Mouse (Mus musculus): ENCODE data around the gene AI467606. TPM values are rescaled to one million over a fixed set of nuclear protein-coding genes. Genes with fewer than 3 reads are reported as not detected.

Gene AI467606
- total and polyA plus RNA-seq, 2 experiments from 2014 or later: 1.3 to 1.4 TPM

DNA sequence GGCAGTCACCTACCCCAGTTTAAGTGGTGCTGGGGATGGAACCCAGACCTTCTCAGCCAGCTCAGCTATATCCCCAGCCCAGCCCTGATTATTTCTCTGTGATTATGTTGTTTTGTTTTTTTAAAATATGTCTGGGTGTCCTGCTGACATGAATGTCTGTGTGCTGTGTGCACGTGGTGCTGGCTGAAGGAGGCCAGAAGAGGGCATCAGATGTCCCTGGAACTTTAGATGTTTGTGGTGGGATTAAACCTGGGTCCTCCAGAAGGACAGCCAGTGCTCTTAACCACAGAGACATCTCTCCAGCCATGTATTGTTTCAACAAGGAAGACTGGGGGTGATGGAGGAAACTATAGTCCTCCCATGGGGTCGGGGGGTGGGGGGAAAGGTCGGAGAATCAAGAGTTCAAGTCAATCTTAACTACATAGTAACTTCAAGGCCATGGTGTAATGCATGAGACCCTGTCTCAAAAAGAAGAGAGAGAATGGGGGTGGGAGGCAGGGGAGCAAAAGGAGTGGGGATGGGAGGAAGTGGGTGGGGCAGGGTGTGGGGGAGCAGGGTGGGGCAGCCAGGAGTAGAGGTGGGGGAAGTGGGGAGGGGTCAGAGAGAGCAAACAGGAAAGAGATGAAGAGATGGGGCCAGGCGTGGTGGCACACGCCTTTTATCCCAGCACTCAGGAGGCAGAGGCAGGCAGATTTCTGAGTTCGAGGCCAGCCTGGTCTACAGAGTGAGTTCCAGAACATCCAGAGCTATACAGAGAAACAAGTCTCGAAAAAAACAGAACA is 49.7 kb downstream of the AI467606 start:
- WGBS: 65% methylated on average over 7 of the region's 7 CpGs
- no peak for DNase-seq
- no peaks in the 10 kb centered on the region for H3K4me1 ChIP-seq (ENCODE audit: insufficient read depth)

DNA sequence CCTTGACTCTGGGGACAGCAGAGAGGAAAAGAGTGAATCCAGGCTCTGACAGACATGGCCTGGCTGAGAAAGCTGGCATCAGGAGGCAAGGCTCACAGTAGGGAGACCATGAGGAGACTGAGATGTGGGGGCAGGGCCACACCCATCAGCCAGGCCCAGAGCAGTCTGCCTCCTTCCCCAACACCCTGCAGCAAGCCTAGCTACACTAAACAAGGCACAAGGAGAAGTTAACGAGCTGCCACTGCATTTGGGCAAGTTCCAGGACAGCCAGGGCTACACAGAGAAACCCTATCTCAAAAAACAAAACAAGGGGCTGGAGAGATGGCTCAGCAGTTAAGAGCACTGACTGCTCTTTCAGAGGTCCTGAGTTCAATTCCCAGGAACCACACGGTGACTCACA is 51.1 kb downstream of the AI467606 start:
- 38% methylated on average over 2 of the region's 2 CpGs for WGBS
- DNase-seq (no peak), ATAC-seq (no peak)
- Histone ChIP-seq H3K9ac (no peak overlapping the region), H3K4me2 (ENCODE audit: low read depth) (no peak overlapping the region), H3K36me3 (ENCODE audit: insufficient read depth) (no peaks in the 10 kb centered on the region), H3K27me3 (ENCODE audit: insufficient read depth, low read length) (no peaks in the 10 kb centered on the region), H3K4me3 (ENCODE audit: low read depth, low read length) (no peak overlapping the region), H3K27ac (ENCODE audit: low read depth, low read length) (no peak overlapping the region), H3K9me3 (ENCODE audit: low read length) (no peaks in the 10 kb centered on the region), H3K4me1 (ENCODE audit: insufficient read depth) (no peaks in the 10 kb centered on the region)
- TF ChIP-seq CTCF (IDR thresholded peaks at IDR 0.05; ENCODE audit: low read depth): no peak

More for the DNA sequence above, 49.7 kb downstream of the AI467606 start:
- Histone ChIP-seq H3K27me3 (ENCODE audit: insufficient read depth, low read length) (no peaks in the 10 kb centered on the region), H3K4me3 (ENCODE audit: low read depth, low read length) (no peak overlapping the region), H3K9ac (no peak overlapping the region), H3K4me2 (ENCODE audit: low read depth) (no peak overlapping the region), H3K9me3 (ENCODE audit: low read length) (no peaks in the 10 kb centered on the region), H3K27ac (ENCODE audit: low read depth, low read length) (no peak overlapping the region), H3K36me3 (ENCODE audit: insufficient read depth) (no peaks in the 10 kb centered on the region)
- TF ChIP-seq CTCF (IDR thresholded peaks at IDR 0.05; ENCODE audit: low read depth): no peak
- no peak for ATAC-seq

DNA sequence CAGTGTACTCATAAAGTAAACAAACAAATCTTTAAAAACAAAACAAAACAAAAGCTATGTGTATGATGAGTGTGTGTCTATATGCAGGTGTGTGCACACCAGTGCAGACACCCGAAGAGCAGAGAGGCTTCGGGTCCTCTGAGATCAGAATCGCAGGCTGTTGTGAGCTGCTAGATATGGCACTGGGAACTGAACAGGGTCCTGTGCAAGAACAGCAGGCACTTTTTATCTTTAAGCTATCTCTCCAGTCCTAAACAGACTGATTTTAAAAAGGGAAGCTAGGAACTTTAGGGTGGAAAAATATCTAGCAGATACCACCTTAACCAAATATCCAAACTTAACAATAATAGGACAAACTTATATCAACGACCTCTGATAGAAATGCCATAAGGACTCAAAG is 51.5 kb downstream of the AI467606 start:
- H3K4me3 ChIP-seq (ENCODE audit: low read depth, low read length): no peak overlapping the region
- no peak overlapping the region for H3K9ac ChIP-seq
- no peaks in the 10 kb centered on the region for H3K4me1 ChIP-seq (ENCODE audit: insufficient read depth)
- no peaks in the 10 kb centered on the region for H3K36me3 ChIP-seq (ENCODE audit: insufficient read depth)
- H3K27me3 ChIP-seq (ENCODE audit: insufficient read depth, low read length): no peaks in the 10 kb centered on the region
- WGBS: 84% methylated on average over 4 of the region's 4 CpGs
- ATAC-seq: no peak
- H3K27ac ChIP-seq (ENCODE audit: low read depth, low read length): no peak overlapping the region
- DNase-seq: no peak
- H3K9me3 ChIP-seq (ENCODE audit: low read length): no peaks in the 10 kb centered on the region
- H3K4me2 ChIP-seq (ENCODE audit: low read depth): no peak overlapping the region
- TF ChIP-seq CTCF (IDR thresholded peaks at IDR 0.05; ENCODE audit: low read depth): no peak

Small RNA genes within 50 kb of the gene (microRNA-seq; reads per million reads assigned to microRNA genes)
- gene Gm44343: 0 reads per million in 2 experiments

Other genes starting within 250 kb of the AI467606 start
- 35.7 and 148 TPM in 2 replicates for gene Doc2a, start 243.9 kb upstream of the AI467606 start, total RNA-seq (2014; rRNA removed)
- gene Doc2a, start 243.9 kb upstream of the AI467606 start, polyA plus RNA-seq (2015; fragmentation: Nextera tagmentation; extraction: Ambion mirVana): 31.5 and 32.5 TPM in 2 replicates
- gene Hirip3, start 229.4 kb upstream of the AI467606 start, total RNA-seq (2014; rRNA removed): 11.7 and 21.3 TPM in 2 replicates
- 9.9 and 19.5 TPM in 2 replicates for gene Hirip3, start 229.4 kb upstream of the AI467606 start, polyA plus RNA-seq (2015; fragmentation: Nextera tagmentation; extraction: Ambion mirVana)
- gene Ino80e, start 229.0 kb upstream of the AI467606 start, total RNA-seq (2014; rRNA removed): 62.8 and 69.9 TPM in 2 replicates
- gene Ino80e, start 229.0 kb upstream of the AI467606 start, polyA plus RNA-seq (2015; fragmentation: Nextera tagmentation; extraction: Ambion mirVana): 102 and 107 TPM in 2 replicates
- 100 and 110 TPM in 2 replicates for gene Taok2, start 206.7 kb upstream of the AI467606 start, total RNA-seq (2014; rRNA removed)
- gene Taok2, start 206.7 kb upstream of the AI467606 start, polyA plus RNA-seq (2015; fragmentation: Nextera tagmentation; extraction: Ambion mirVana): 30.5 and 42.6 TPM in 2 replicates
- 22.8 and 23.8 TPM in 2 replicates for gene Tmem219, start 168.4 kb upstream of the AI467606 start, total RNA-seq (2014; rRNA removed)
- 44.7 and 45.4 TPM in 2 replicates for gene Tmem219, start 168.4 kb upstream of the AI467606 start, polyA plus RNA-seq (2015; fragmentation: Nextera tagmentation; extraction: Ambion mirVana)
- 140 and 142 TPM in 2 replicates for gene Kctd13, start 162.5 kb upstream of the AI467606 start, total RNA-seq (2014; rRNA removed)
- gene Kctd13, start 162.5 kb upstream of the AI467606 start, polyA plus RNA-seq (2015; fragmentation: Nextera tagmentation; extraction: Ambion mirVana): 218 and 222 TPM in 2 replicates
- gene Asphd1, start 141.8 kb upstream of the AI467606 start, total RNA-seq (2014; rRNA removed): 14.3 and 37.2 TPM in 2 replicates
- 10.3 and 13.6 TPM in 2 replicates for gene Asphd1, start 141.8 kb upstream of the AI467606 start, polyA plus RNA-seq (2015; fragmentation: Nextera tagmentation; extraction: Ambion mirVana)
- gene Sez6l2, start 140.8 kb upstream of the AI467606 start, total RNA-seq (2014; rRNA removed): 104 and 160 TPM in 2 replicates
- 38.3 and 45.3 TPM in 2 replicates for gene Sez6l2, start 140.8 kb upstream of the AI467606 start, polyA plus RNA-seq (2015; fragmentation: Nextera tagmentation; extraction: Ambion mirVana)
- gene Cdipt, start 115.4 kb upstream of the AI467606 start, total RNA-seq (2014; rRNA removed): 120 and 158 TPM in 2 replicates
- gene Cdipt, start 115.4 kb upstream of the AI467606 start, polyA plus RNA-seq (2015; fragmentation: Nextera tagmentation; extraction: Ambion mirVana): 134 and 137 TPM in 2 replicates
- not detected in 2 replicates for gene Cdiptos, start 115.3 kb upstream of the AI467606 start, total RNA-seq (2014; rRNA removed)
- gene Cdiptos, start 115.3 kb upstream of the AI467606 start, polyA plus RNA-seq (2015; fragmentation: Nextera tagmentation; extraction: Ambion mirVana): 0.53 and 0.62 TPM in 2 replicates
- gene Mvp, start 76.7 kb upstream of the AI467606 start, total RNA-seq (2014; rRNA removed): 4.8 and 6.9 TPM in 2 replicates
- 3.3 and 3.4 TPM in 2 replicates for gene Mvp, start 76.7 kb upstream of the AI467606 start, polyA plus RNA-seq (2015; fragmentation: Nextera tagmentation; extraction: Ambion mirVana)
- gene Pagr1b, start 74.9 kb upstream of the AI467606 start, total RNA-seq (2014; rRNA removed): 3.8 TPM in 1 of 2 replicates, not detected in the other
- gene Pagr1b, start 74.9 kb upstream of the AI467606 start, polyA plus RNA-seq (2015; fragmentation: Nextera tagmentation; extraction: Ambion mirVana): 1.0 TPM in 1 of 2 replicates, not detected in the other
- 19.2 and 21.9 TPM in 2 replicates for gene Pagr1a, start 74.0 kb upstream of the AI467606 start, total RNA-seq (2014; rRNA removed)
- gene Pagr1a, start 74.0 kb upstream of the AI467606 start, polyA plus RNA-seq (2015; fragmentation: Nextera tagmentation; extraction: Ambion mirVana): 18.1 and 31.6 TPM in 2 replicates
- 49.1 and 53.6 TPM in 2 replicates for gene Gm42742, start 70.3 kb upstream of the AI467606 start, total RNA-seq (2014; rRNA removed)
- gene Gm42742, start 70.3 kb upstream of the AI467606 start, polyA plus RNA-seq (2015; fragmentation: Nextera tagmentation; extraction: Ambion mirVana): 36.7 and 42.2 TPM in 2 replicates
- 68.2 and 77.8 TPM in 2 replicates for gene Prrt2, start 70.1 kb upstream of the AI467606 start, total RNA-seq (2014; rRNA removed)
- gene Prrt2, start 70.1 kb upstream of the AI467606 start, polyA plus RNA-seq (2015; fragmentation: Nextera tagmentation; extraction: Ambion mirVana): 84.1 and 84.3 TPM in 2 replicates
- gene Maz, start 64.3 kb upstream of the AI467606 start, total RNA-seq (2014; rRNA removed): 176 and 200 TPM in 2 replicates
- 69.5 and 73.9 TPM in 2 replicates for gene Maz, start 64.3 kb upstream of the AI467606 start, polyA plus RNA-seq (2015; fragmentation: Nextera tagmentation; extraction: Ambion mirVana)
- 6.2 and 6.5 TPM in 2 replicates for gene Kif22, start 48.9 kb upstream of the AI467606 start, total RNA-seq (2014; rRNA removed)
- gene Kif22, start 48.9 kb upstream of the AI467606 start, polyA plus RNA-seq (2015; fragmentation: Nextera tagmentation; extraction: Ambion mirVana): 16.6 and 17.3 TPM in 2 replicates
- gene Zg16, start 4.0 kb upstream of the AI467606 start, total RNA-seq (2014; rRNA removed): not detected in 2 replicates
- gene Zg16, start 4.0 kb upstream of the AI467606 start, polyA plus RNA-seq (2015; fragmentation: Nextera tagmentation; extraction: Ambion mirVana): not detected in 2 replicates
- gene Qprt, start 30.9 kb downstream of the AI467606 start, total RNA-seq (2014; rRNA removed): 0.54 and 0.90 TPM in 2 replicates
- gene Qprt, start 30.9 kb downstream of the AI467606 start, polyA plus RNA-seq (2015; fragmentation: Nextera tagmentation; extraction: Ambion mirVana): 0.84 and 1.2 TPM in 2 replicates
- gene Spn, start 46.5 kb downstream of the AI467606 start, total RNA-seq (2014; rRNA removed): 0.14 and 0.15 TPM in 2 replicates
- 0.10 TPM in 1 of 2 replicates, not detected in the other for gene Spn, start 46.5 kb downstream of the AI467606 start, polyA plus RNA-seq (2015; fragmentation: Nextera tagmentation; extraction: Ambion mirVana)
- gene Cd2bp2, start 104.7 kb downstream of the AI467606 start, total RNA-seq (2014; rRNA removed): 89.9 and 131 TPM in 2 replicates
- gene Cd2bp2, start 104.7 kb downstream of the AI467606 start, polyA plus RNA-seq (2015; fragmentation: Nextera tagmentation; extraction: Ambion mirVana): 55.0 and 67.5 TPM in 2 replicates
- gene Tbc1d10b, start 117.1 kb downstream of the AI467606 start, total RNA-seq (2014; rRNA removed): 63.8 and 68.7 TPM in 2 replicates
- 18.1 and 24.8 TPM in 2 replicates for gene Tbc1d10b, start 117.1 kb downstream of the AI467606 start, polyA plus RNA-seq (2015; fragmentation: Nextera tagmentation; extraction: Ambion mirVana)
- gene Mylpf, start 117.5 kb downstream of the AI467606 start, total RNA-seq (2014; rRNA removed): 0.52 and 1.6 TPM in 2 replicates
- 1.8 and 3.2 TPM in 2 replicates for gene Mylpf, start 117.5 kb downstream of the AI467606 start, polyA plus RNA-seq (2015; fragmentation: Nextera tagmentation; extraction: Ambion mirVana)
- gene Zfp553, start 141.7 kb downstream of the AI467606 start, total RNA-seq (2014; rRNA removed): 34.3 and 46.6 TPM in 2 replicates
- 29.8 and 35.9 TPM in 2 replicates for gene Zfp553, start 141.7 kb downstream of the AI467606 start, polyA plus RNA-seq (2015; fragmentation: Nextera tagmentation; extraction: Ambion mirVana)
- gene Sept1, start 141.8 kb downstream of the AI467606 start, total RNA-seq (2014; rRNA removed): 6.5 and 8.0 TPM in 2 replicates
- gene Sept1, start 141.8 kb downstream of the AI467606 start, polyA plus RNA-seq (2015; fragmentation: Nextera tagmentation; extraction: Ambion mirVana): 5.6 and 6.7 TPM in 2 replicates
- gene Zfp771, start 152.9 kb downstream of the AI467606 start, total RNA-seq (2014; rRNA removed): 65.2 and 65.7 TPM in 2 replicates
- 75.1 and 75.9 TPM in 2 replicates for gene Zfp771, start 152.9 kb downstream of the AI467606 start, polyA plus RNA-seq (2015; fragmentation: Nextera tagmentation; extraction: Ambion mirVana)
- 90.8 and 122 TPM in 2 replicates for gene Dctpp1, start 169.3 kb downstream of the AI467606 start, total RNA-seq (2014; rRNA removed)
- 138 and 183 TPM in 2 replicates for gene Dctpp1, start 169.3 kb downstream of the AI467606 start, polyA plus RNA-seq (2015; fragmentation: Nextera tagmentation; extraction: Ambion mirVana)
- 73.0 and 78.0 TPM in 2 replicates for gene Sephs2, start 182.7 kb downstream of the AI467606 start, total RNA-seq (2014; rRNA removed)
- 82.4 and 83.5 TPM in 2 replicates for gene Sephs2, start 182.7 kb downstream of the AI467606 start, polyA plus RNA-seq (2015; fragmentation: Nextera tagmentation; extraction: Ambion mirVana)
- gene Itgal, start 204.9 kb downstream of the AI467606 start, total RNA-seq (2014; rRNA removed): 0.62 and 0.76 TPM in 2 replicates
- 0.56 and 0.59 TPM in 2 replicates for gene Itgal, start 204.9 kb downstream of the AI467606 start, polyA plus RNA-seq (2015; fragmentation: Nextera tagmentation; extraction: Ambion mirVana)

All from forebrain, postnatal 0 days (tissue).